Mouse (Mus musculus): ENCODE measurements at regions not wholly inside any gene's neighbourhood (a gene's known extent, or its start where the extent isn't known, plus 50 kb on each side); places are given as distances from the start of the nearest gene placed in this dataset.
A peak's percentile ranks its signal among the peaks of the same experiment; 100 is the strongest.
"Not testable (repeated sequence)": the region's sequence is repeated elsewhere in the genome, so short reads cannot be mapped to it uniquely, and the experiment has no call there.

DNA sequence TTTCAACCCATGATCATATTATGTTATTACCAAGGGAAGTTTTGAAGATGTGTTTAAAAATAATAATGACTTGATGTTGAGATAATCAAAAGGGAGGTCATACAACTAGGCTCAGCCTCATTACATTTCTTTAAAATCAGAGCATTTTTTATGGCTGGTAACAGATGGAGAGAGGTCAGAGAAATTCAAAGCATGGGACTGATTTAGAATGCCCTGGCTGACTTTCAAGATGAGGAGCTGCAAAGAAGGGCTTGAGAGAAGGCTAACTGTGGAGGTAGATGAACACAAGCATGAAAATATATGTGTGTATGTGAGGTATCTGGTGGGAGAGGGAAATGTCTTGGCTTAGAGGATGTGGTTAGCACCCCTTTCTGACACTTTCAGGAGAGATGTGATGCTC, 502.6 kb upstream of the Gdi2 start:
- DNase-seq (ENCODE audit: low spot score in 2 of 2): not testable (repeated sequence)

DNA sequence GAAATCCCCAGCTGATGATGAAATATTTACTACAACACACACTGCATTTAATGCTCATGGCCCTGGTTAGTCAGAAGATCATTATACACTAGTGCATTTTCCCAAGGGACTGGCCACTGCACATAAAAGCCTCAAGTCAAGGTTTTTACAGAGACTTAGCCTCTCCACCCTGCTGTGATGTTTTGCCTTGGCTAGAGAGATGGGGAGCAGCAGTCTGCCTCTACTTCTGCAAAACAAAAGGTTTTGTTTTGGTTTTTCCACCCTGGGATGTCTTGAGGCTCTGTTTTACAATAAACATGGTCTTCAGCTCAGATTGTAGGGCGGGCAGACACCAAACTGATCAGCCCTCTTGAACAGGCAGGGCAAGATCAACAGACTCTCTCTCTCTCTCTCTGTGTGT, 500.9 kb upstream of the Gdi2 start:
- peak; percentile 12 to 19 for DNase-seq (ENCODE audit: low spot score in 2 of 2)

DNA sequence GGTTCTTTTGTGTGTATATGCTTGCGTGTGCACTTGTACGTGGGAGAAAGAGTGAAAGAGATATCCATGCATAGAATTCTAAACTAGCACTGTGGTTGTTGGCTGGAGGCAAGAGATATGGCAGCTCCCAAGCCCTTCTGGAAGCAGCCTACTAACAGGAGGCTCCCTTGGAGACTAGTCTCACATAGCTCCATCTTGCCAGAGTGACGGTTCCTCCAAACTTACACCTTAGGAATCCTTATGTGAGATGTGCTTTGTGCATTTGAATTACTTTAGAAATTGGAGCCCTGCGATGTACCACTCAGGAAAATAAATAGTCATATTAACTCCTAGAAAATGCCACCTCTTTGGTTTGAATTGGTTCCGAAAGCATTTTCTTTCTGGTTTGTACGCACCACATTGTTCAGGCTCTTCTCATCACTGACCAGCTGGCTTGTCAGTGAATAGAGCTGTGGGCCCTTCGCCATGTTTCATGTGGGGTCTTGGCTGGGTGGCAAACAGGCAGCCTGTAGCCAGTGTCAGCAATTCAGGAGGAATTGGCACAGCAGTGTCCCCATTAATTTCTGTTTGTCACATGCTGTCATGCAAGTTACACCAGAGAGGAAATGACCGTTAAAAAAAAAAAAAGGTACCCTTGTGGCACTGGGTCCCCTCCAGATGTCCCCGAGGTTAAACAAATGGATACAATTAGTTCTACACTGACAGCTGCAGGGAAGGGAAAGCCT, 491.3 kb upstream of the Gdi2 start:
- not testable (repeated sequence) for DNase-seq (ENCODE audit: low spot score in 2 of 2)

DNA sequence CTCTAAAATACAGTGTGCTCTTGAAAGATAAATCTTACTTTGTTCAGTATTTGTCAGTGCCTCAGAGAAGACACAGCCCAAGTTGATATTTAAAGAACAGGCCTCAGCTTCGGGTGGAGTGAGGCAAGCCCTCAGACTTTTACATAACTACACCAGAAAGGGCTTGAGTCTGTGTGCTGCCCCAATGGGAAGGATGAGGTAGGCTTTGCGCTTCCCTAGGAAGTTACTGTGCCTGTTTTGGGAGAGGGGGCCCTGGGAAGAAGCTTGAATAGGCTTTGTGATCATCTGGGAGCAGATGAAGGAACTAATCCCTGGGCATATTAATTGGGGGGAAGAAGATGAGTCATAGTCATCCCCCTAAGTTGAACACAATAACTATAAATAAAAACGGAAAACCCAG, 454.4 kb upstream of the Gdi2 start:
- not testable (repeated sequence) for DNase-seq (ENCODE audit: low spot score in 2 of 2)

DNA sequence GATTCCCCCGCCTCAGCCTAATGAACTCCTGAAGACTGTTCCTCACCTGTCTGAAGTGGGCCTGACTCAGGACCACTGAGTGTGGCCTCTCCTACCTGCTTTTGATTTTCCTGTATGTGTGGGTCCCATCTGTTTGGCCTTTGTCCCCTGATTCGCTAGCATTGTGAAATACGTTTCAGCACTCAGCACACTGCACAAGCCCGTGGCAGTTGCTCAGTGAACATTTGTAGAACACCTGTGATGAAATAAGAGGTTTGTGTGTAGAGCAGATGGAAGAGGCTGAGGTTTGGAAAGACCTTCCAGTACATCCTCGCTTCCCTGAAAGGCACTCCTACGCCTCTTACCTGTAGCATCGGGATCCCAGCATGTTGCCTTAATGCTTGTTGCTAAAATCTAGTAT, 447.9 kb upstream of the Gdi2 start:
- DNase-seq (ENCODE audit: low spot score in 2 of 2): not testable (repeated sequence)

DNA sequence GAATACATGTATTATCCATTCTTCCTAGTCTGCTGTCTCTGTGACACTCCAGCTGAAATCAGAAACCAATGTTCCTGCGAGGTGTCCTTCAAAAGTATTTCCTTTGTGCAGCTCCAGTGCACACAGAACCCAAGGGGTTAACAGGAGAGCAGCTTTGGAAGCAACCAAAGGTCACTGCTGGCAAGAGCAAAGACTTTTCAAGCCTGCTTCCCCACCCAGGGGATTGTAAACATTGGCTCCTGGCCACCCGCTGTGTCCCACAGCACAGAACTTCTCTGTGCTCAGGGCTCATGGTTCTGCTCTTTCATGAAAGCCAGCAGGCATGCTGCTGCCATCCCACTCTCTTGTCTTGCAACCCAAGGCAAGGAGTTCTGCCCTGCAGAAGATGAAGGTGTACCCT, 431.3 kb upstream of the Gdi2 start:
- DNase-seq (ENCODE audit: low spot score in 2 of 2): not testable (repeated sequence)

DNA sequence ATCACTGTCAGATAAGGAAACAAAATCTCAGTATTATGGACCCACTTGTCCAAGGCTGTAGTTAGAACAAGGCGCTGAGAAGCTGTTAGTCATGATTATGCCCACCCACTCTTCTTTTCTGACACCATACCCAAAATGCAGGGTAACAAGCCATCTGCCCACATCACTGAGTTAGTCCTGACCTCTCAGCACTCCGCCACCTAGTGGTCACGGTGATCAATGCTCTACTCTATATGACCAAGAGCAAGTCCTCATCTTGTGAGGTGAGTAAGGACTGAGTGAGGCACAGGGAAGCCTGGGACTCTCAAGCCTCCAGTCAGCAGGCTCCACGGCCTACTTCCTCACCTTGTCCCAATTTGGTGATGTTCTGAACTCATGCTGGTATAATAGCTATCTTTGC, 409.7 kb upstream of the Gdi2 start:
- not testable (repeated sequence) for DNase-seq (ENCODE audit: low spot score in 2 of 2)

DNA sequence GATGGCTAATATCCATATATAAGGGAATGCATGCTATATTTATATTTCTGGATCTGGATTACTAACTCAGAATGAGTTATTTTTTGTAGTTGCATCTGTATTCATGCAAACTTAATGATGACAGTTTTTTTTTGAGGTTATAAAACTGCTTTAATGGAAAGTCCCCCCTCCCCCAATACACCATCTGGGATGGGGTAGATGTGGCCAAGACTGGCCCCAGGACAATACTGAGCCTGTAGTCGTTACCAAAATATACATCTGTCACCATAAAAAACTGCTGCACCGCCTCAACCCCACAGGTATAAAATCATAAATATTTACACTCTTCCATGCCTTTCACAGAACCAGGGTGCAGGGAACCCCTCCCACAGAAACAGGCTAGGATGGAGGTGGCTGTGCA, 400.6 kb upstream of the Gdi2 start:
- not testable (repeated sequence) for DNase-seq (ENCODE audit: low spot score in 2 of 2)

DNA sequence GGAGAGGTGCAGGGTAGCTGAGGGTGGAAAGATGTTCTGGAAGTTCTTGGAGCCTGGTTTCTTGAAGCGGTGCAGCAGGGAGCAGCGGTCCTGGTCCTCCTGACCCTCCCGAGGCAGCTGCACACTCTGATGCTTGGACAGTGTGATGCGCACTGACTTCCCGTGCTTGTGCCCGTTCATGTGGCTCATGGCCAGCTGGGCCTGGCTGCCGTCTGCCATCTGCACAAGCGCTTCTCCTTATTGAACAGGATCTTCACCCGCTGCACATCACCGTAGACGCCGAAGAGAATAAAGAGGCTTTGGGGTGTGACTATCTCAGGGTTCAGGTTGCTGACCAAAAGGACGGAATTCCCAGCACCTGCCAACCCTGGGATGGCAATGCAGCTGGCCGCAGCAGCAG, 399.2 kb upstream of the Gdi2 start:
- DNase-seq (ENCODE audit: low spot score in 2 of 2): no peak

DNA sequence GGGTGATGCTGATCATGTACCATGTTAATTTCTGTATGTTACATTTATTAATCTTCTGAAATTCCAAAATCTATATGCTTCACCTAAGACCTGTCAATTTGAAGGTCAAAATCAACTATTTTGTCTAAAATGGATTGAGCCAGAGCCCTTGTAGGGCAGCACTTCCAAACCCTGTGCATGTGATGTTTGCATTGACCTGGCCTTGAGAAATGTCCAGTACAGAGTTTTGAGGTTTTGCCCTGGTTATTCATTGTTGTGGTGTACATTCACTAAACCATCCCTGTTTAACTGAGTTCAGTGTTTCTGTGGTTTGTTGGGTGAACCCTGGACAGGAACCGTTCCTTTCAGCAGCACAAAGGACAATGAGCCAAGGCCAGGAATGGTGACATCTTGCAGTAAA, 392.4 kb upstream of the Gdi2 start:
- DNase-seq (ENCODE audit: low spot score in 2 of 2): not testable (repeated sequence)
